Mouse (Mus musculus) forebrain, embryonic 16.5 days (tissue): Measurements from ENCODE around the gene Vwa5a. TPM values are rescaled to one million over a fixed set of nuclear protein-coding genes. Genes with fewer than 3 reads are reported as not detected.

ENCODE experiments used
- ATAC-seq: fragments of 200-750 bp; cut with Nextera tagmentation; 2 replicates; pipeline ENCODE4 v1.8.0; 2017; ENCODE audit warnings: mild to moderate bottlenecking, moderate library complexity
- H3K27ac ChIP-seq: fragments of 300-500 bp; sonication (generic); 2 replicates; pipeline ENCODE4 v1.5.1; 2014; ENCODE audit warnings: low read length, control low read depth
- H3K27me3 ChIP-seq: fragments of 300-500 bp; sonication (generic); replicated peaks from 2 replicates; pipeline ENCODE4 v1.6.1; 2014; ENCODE audit warnings: low read length; ENCODE audit not compliant: control insufficient read depth, insufficient read depth
- H3K36me3 ChIP-seq: fragments of 300-500 bp; sonication (generic); 2 replicates; pipeline ENCODE4 v1.6.1; 2014; ENCODE audit not compliant: control insufficient read depth, insufficient read depth
- H3K4me1 ChIP-seq: fragments of 300-500 bp; sonication (generic); replicated peaks from 2 replicates; pipeline ENCODE4 v1.6.1; 2014; ENCODE audit warnings: low read length; ENCODE audit not compliant: control insufficient read depth, insufficient read depth
- H3K4me2 ChIP-seq: fragments of 300-500 bp; sonication (generic); 2 replicates; pipeline ENCODE4 v1.6.1; 2014; ENCODE audit warnings: mild to moderate bottlenecking, low read length, control low read depth
- H3K4me3 ChIP-seq: fragments of 300-500 bp; sonication (generic); replicated peaks from 2 replicates; pipeline ENCODE4 v1.5.1; 2014; ENCODE audit warnings: mild to moderate bottlenecking, low read length, control low read depth
- H3K9ac ChIP-seq: fragments of 300-500 bp; sonication (generic); replicated peaks from 2 replicates; pipeline ENCODE4 v1.6.1; 2014; ENCODE audit warnings: low read depth, low read length, control low read depth
- H3K9me3 ChIP-seq: fragments of 300-500 bp; sonication (generic); 2 replicates; pipeline ENCODE4 v1.6.1; 2016; ENCODE audit warnings: low read length; ENCODE audit not compliant: control insufficient read depth
- WGBS: fragments of 180-500 bp; shearing (Covaris S2); extraction: QIAGEN DNeasy Blood & Tissue Kit; methylation state at CpG from one replicate; pipeline ENCODE4 v1.1.7; 2014; 5-methylcytosine and 5-hydroxymethylcytosine counted together
- polyA plus RNA-seq: library from polyadenylated mRNA; unstranded; fragments of >200 nt; fragmentation: Nextera tagmentation; extraction: Ambion mirVana; gene quantifications from 2 replicates; pipeline ENCODE4 v1.2.1, GENCODE M21; 2015

Vwa5a gene
- polyA plus RNA-seq = 4.8 and 8.0 TPM in 2 replicates

DNA sequence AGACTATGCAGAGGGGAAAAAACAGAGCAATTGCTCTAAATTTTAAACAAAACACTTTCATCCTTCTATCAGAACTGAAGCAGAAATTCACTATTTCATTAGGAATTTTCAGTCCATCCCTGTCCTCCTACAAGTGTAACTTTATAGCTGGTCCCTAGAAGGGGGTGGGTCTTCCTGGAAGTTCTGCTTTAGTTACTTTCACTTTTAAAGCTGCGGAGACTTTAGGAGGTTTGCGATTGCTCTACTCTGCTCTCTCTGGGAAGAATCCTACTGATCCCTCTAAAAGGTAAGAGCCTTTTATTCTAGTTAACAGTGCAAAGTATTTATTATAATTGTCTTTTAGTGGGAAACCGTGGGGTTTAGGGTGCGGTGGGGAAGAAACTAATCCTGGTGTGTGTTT is at the start of gene Vwa5a:
Vwa5a (plus strand) TSS at position 167 of the 400 bp plus-strand sequence.
- WGBS = 3% methylated on average over 4 of the region's 4 CpGs

DNA sequence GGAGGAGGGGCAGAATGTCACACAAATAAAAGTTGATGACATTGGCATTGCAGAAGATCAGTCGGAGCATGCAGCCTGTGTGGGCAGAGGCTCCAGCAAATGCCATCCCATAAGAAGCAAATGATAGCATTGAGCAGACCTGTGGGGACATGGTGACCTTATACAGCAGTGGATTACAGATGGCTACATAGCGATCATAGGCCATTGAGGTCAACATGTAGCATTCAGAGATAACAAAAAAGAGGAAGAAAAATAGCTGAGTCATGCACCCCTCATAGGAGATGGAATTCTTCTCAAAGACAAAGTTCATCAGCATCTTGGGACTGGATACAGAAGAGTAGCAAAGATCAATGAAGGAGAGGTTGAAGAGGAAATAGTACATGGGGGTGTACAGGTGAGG is 45.2 kb upstream of the Vwa5a start:
- WGBS = 89% methylated on average over 2 of the region's 2 CpGs
- Histone ChIP-seq H3K9me3 (no peaks in the 10 kb centered on the region), H3K27me3 (no peaks in the 10 kb centered on the region), H3K36me3 (no peaks in the 10 kb centered on the region), H3K4me1 (no peaks in the 10 kb centered on the region), H3K4me3 (no peak overlapping the region), H3K4me2 (no peak overlapping the region), H3K9ac (no peak overlapping the region), H3K27ac (no peak overlapping the region)
- no peak for ATAC-seq

More for the DNA sequence above, at the start of gene Vwa5a:
- no peaks in the 10 kb centered on the region for H3K36me3 ChIP-seq
- H3K9me3 ChIP-seq = no peaks in the 10 kb centered on the region
- H3K27ac ChIP-seq = no peak within 1 kb of the TSS
- H3K27me3 ChIP-seq = no peaks in the 10 kb centered on the region
- H3K4me1 ChIP-seq = peaks cover 12% of the 10 kb centered on the region
- peak within 1 kb of the TSS; percentile 41 for H3K4me3 ChIP-seq
- peak within 1 kb of the TSS; percentile 45 for H3K4me2 ChIP-seq
- no peak; the same call in 1 of the 2 replicates for ATAC-seq
- H3K9ac ChIP-seq = peak within 1 kb of the TSS; percentile 9; the same call in 1 of the 2 replicates

DNA sequence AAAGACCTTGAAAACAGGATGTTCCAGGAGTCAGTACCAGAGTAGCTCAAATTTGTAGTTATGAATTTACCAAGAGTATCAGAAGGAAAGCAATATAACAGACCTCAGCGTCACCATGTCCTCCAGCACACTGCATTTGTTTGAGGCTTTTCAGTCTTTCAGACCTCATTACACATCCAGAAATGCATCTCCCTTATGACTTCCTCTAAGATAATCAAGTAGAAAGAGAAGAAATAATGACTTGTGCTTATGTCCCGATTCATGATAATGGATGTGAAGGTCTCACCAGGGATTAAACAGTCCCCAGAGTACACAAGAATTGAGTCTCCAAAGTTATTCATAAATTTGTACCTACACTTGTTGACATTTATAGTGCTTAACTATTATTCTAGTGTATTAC is 43.6 kb upstream of the Vwa5a start, which contains the start of gene Olfr918:
Olfr918 (minus strand) TSS at position 101 of the 400 bp plus-strand sequence.
- 83% methylated on average over 2 of the region's 2 CpGs for WGBS
- Histone ChIP-seq H3K27me3 (no peaks in the 10 kb centered on the region), H3K4me3 (no peak within 1 kb of the TSS), H3K9ac (no peak within 1 kb of the TSS), H3K36me3 (no peaks in the 10 kb centered on the region), H3K9me3 (no peaks in the 10 kb centered on the region), H3K4me2 (no peak within 1 kb of the TSS), H3K27ac (no peak within 1 kb of the TSS), H3K4me1 (no peaks in the 10 kb centered on the region)
- ATAC-seq = no peak

DNA sequence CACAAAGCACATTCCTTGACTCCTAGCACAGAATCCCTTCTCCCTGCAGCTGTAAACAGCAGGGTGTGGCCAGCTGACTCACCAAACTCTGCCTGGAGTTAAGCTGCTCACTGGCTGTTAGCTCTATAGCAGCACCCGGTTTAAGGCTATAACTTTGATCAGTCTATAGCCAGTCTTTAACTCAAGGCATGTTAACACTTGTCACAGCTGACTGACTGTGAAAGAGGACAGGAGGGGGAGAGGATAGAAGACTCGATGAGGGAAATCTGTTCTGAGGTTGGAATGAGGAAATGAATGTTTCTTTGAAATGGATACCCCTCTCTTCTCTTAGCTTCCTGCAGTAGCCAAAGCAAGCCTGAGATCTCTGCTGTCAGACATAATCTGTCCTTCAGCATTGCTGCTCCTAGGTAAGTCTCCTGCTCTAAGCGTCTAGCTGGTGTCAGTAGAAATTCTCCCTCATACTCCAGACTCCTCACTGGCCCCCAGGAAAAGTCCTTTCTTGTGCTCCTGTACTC is 916 bp downstream of the Vwa5a start:
- WGBS = 5% methylated on average over 3 of the region's 3 CpGs
- peak overlapping the region; percentile 41 for H3K4me3 ChIP-seq
- H3K27me3 ChIP-seq = no peaks in the 10 kb centered on the region
- no peaks in the 10 kb centered on the region for H3K9me3 ChIP-seq
- H3K36me3 ChIP-seq = no peaks in the 10 kb centered on the region
- H3K27ac ChIP-seq = no peak overlapping the region
- ATAC-seq = no peak
- 0 out of 2 replicates have a peak overlapping the region, but pooled peaks have one; percentile 9 for H3K9ac ChIP-seq
- peaks cover 12% of the 10 kb centered on the region for H3K4me1 ChIP-seq
- H3K4me2 ChIP-seq = peak overlapping the region; percentile 45

DNA sequence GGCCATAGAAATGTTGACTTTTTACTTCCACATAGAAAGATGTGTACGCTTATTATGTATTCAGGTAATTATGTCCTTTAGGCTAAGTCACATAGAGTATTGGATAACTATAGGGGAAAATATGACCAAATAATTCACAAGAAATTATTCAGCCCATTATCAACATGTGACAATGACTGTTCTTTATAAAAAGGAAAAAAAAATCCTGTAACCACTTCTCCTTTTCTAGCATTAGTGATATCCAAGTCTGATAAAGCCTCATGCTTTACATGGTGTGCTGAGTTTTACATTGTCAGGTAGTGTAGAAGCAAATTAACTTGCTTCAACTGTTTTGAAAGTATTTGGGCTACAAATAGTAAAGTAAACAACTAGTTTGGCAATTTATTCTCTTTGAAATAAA is 6.0 kb downstream of the Vwa5a start:
- no peak for ATAC-seq
- WGBS = 88% methylated on average over 1 of the region's 1 CpGs

DNA sequence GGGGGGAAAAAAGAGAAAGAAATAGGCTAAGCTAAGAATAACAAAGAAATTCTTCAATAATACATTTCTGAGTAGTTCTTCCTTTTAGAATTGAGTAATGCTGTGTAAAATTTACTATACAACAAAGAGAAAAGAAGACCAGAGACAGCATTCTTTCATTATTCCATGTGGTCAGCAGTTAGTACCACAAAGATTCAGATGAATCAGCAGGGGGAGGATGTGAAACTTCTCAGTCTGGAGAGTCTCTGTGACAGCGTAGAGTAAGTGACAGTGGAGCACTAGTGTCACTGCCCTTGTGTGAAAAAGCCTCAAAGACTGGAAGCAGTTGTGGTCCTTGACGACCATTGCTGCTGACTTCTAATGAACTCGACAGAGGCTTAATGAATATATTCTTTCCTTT is 10.2 kb downstream of the Vwa5a start:
- Histone ChIP-seq H3K36me3 (no peaks in the 10 kb centered on the region), H3K27me3 (no peaks in the 10 kb centered on the region), H3K9ac (no peak overlapping the region), H3K27ac (no peak overlapping the region), H3K4me1 (no peaks in the 10 kb centered on the region), H3K4me3 (no peak overlapping the region), H3K4me2 (no peak overlapping the region), H3K9me3 (no peaks in the 10 kb centered on the region)
- no peak for ATAC-seq
- 70% methylated on average over 3 of the region's 3 CpGs for WGBS

More for the DNA sequence above, 6.0 kb downstream of the Vwa5a start:
- H3K9me3 ChIP-seq = no peaks in the 10 kb centered on the region
- H3K4me2 ChIP-seq = no peak overlapping the region
- H3K27ac ChIP-seq = no peak overlapping the region
- H3K4me1 ChIP-seq = peaks cover 3% of the 10 kb centered on the region
- no peaks in the 10 kb centered on the region for H3K36me3 ChIP-seq
- no peak overlapping the region for H3K9ac ChIP-seq
- H3K27me3 ChIP-seq = no peaks in the 10 kb centered on the region
- H3K4me3 ChIP-seq = no peak overlapping the region

DNA sequence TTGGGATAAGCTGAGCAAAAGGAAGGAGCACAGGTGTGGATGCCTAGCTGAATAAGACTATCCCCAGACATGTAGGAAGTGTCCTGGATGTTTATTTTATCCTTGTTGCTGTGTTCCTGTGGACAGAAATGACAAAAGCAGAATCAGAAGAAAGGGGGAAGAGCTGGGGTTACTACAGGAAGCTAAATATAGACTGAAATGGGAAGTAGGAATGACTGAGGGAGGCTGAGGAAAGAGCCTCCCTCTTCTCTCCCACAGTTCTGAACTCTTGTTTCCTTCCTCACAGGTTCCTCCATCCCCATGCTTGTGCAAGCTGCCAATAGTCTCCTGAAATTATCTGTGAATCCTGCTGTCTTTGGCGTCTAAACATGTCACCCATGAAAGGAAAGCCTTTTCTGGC is 23.3 kb downstream of the Vwa5a start:
- H3K27ac ChIP-seq = no peak overlapping the region
- H3K9ac ChIP-seq = no peak overlapping the region
- no peaks in the 10 kb centered on the region for H3K27me3 ChIP-seq
- no peaks in the 10 kb centered on the region for H3K9me3 ChIP-seq
- H3K4me1 ChIP-seq = no peaks in the 10 kb centered on the region
- H3K4me2 ChIP-seq = no peak overlapping the region
- H3K36me3 ChIP-seq = no peaks in the 10 kb centered on the region
- WGBS = 73% methylated on average over 1 of the region's 1 CpGs
- no peak overlapping the region for H3K4me3 ChIP-seq
- ATAC-seq = no peak

DNA sequence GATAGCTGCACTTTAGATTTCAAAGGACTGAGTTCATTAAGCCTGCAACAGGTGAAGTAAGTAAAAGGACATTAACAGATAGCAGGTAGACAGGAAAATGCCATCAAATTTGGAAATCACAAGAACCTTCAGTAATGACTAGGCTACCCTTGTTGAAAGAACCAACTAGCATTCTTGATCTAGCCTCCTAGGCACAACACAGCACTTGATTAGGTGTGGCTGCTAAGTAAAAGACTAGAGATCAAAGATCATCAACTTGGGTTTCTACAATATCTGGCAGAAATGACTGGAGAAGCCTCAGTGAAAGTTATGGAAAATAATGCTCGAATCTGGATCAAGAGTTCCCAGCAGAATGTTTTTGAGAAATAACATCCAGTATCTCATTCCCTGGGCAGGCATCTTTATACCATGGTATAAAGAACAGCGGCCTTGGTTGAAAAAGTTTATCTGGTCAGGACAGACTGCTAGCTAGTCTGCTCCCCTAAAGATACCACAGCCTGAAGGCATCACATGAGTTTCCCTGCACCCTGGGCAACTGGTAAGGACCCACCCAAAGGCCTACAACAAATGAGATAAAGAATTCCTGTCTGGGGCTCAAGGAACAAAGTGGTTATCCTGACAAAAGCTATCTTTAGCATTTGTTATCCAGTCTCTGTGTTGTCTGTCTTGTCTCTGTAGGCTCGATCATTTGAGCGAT is 26.7 kb downstream of the Vwa5a start:
- no peak for ATAC-seq
- Histone ChIP-seq H3K36me3 (no peaks in the 10 kb centered on the region), H3K4me1 (no peaks in the 10 kb centered on the region), H3K27ac (no peak overlapping the region), H3K27me3 (no peaks in the 10 kb centered on the region), H3K4me3 (no peak overlapping the region), H3K9me3 (no peaks in the 10 kb centered on the region), H3K4me2 (no peak overlapping the region), H3K9ac (no peak overlapping the region)
- 93% methylated on average over 4 of the region's 4 CpGs for WGBS

DNA sequence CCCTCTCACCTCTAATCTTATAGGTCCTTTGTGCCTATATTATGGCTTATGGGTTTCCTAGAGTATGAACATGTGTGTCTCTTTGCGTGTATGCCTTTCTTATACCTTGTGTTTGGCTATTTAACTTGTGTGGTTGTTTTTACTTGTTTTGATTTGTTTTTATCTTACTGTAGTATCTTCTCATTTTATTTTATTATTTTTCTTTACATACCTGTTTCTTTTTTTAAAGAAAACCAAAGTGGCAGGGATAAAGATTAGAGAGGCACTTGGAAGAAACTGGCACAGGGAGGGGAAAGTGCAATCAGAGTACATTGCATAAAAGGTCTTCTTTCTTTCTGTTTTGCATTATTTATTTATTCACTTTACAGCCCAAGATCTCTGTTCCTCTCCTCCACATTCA is 33.9 kb downstream of the Vwa5a start, which contains the start of gene Olfr920:
Olfr920 (plus strand) TSS at position 301 of the 400 bp plus-strand sequence.
- H3K9me3 ChIP-seq = no peaks in the 10 kb centered on the region
- H3K27me3 ChIP-seq = no peaks in the 10 kb centered on the region
- no peak for ATAC-seq
- 85% methylated on average over 1 of the region's 1 CpGs for WGBS
- no peak within 1 kb of the TSS for H3K4me3 ChIP-seq
- H3K36me3 ChIP-seq = no peaks in the 10 kb centered on the region
- no peak within 1 kb of the TSS for H3K4me2 ChIP-seq
- no peaks in the 10 kb centered on the region for H3K4me1 ChIP-seq
- H3K9ac ChIP-seq = no peak within 1 kb of the TSS
- no peak within 1 kb of the TSS for H3K27ac ChIP-seq
